Mouse (Mus musculus) olfactory bulb, adult 2 months (tissue): ENCODE measurements around the gene F2rl3. TPM values are rescaled to one million over a fixed set of nuclear protein-coding genes. Genes with fewer than 3 reads are reported as not detected.
A peak's percentile ranks its signal among the peaks of the same experiment; 100 is the strongest.

ENCODE experiments used
- H3K27ac ChIP-seq: fragments of 200-500 bp; 2 replicates; pipeline ENCODE4 v1.5.1; 2012; ENCODE audit warnings: low read depth, low read length; ENCODE audit not compliant: insufficient read depth
- H3K4me1 ChIP-seq: fragments of 200-500 bp; 2 replicates; pipeline ENCODE4 v1.6.1; 2012; ENCODE audit warnings: low read length; ENCODE audit not compliant: control insufficient read depth, insufficient read depth
- H3K4me3 ChIP-seq: fragments of 200-500 bp; 2 replicates; pipeline ENCODE4 v1.5.1; 2012; ENCODE audit warnings: mild to moderate bottlenecking, low read depth, low read length, moderate library complexity; ENCODE audit not compliant: insufficient read depth
- CTCF ChIP-seq: fragments of 200-500 bp; IDR thresholded peaks from 2 replicates; pipeline ENCODE4 v1.5.1; 2012; ENCODE audit warnings: low read depth, mild to moderate bottlenecking, low read length, moderate library complexity; ENCODE audit not compliant: insufficient read depth
- POLR2A ChIP-seq: fragments of 200-500 bp; IDR thresholded peaks from 2 replicates; pipeline ENCODE4 v1.6.1; 2012; ENCODE audit warnings: mild to moderate bottlenecking, low read depth, low read length, moderate library complexity; ENCODE audit not compliant: insufficient read depth
- WGBS: fragments of 180-500 bp; shearing (Covaris S2); methylation state at CpG from one replicate; pipeline ENCODE4 v1.1.7; 2018; 5-methylcytosine and 5-hydroxymethylcytosine counted together
- polyA plus RNA-seq: library from polyadenylated mRNA; stranded (reverse); fragments of >200 nt; gene quantifications from 2 replicates; pipeline ENCODE4 v1.2.4, GENCODE M21; 2012; ENCODE audit warnings: low replicate concordance; ENCODE audit not compliant: missing spikeins, insufficient read depth, insufficient read length

The F2rl3 gene
- polyA plus RNA-seq, 1 experiment: not detected

DNA sequence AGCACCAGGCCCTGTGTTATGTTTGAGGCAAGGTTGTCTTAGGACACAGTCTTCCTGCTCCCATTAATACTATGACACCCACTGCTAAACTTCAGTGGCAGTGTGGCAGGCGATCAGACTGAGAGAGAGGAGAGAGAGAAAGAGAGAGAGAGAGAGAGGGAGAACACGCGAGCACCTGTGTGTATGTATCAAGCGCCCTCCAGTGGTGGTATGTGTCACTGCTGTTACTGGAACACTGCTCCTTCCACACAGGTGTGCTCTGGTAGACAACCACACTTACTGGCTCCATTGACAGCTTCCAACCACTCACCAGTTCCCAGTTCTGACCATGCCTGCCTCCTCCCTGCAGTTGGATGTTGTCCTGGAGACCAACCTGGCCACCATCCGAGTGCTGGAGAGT, 15.6 kb upstream of the F2rl3 start:
- Histone ChIP-seq H3K27ac (no peak overlapping the region), H3K4me1 (no peaks in the 10 kb centered on the region), H3K4me3 (no peak overlapping the region)
- TF ChIP-seq CTCF (peak; percentile 54), POLR2A (no peak)
- WGBS: 32% methylated on average over 5 of the region's 5 CpGs

DNA sequence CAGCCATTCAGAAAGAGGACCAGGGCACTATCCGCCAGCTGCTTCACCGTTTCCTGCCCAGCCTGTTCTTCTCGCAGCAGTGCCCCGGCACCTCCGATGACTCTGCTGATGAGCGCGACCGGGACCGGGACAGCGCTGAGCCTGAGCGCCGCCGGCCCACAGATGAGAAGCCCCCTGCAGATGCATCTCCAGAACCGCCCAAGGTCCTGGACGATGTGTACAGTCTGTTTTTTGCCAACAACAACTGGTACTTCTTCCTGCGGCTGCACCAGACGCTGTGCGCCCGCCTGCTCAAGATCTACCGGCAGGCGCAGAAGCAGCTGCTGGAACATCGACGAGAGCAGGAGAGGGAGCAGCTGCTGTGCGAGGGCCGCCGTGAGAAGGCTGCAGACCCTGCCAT, 11.8 kb upstream of the F2rl3 start:
- Histone ChIP-seq H3K4me1 (no peaks in the 10 kb centered on the region), H3K4me3 (no peak overlapping the region), H3K27ac (no peak overlapping the region)
- WGBS: 93% methylated on average over 26 of the region's 26 CpGs
- TF ChIP-seq CTCF (no peak), POLR2A (no peak)

DNA sequence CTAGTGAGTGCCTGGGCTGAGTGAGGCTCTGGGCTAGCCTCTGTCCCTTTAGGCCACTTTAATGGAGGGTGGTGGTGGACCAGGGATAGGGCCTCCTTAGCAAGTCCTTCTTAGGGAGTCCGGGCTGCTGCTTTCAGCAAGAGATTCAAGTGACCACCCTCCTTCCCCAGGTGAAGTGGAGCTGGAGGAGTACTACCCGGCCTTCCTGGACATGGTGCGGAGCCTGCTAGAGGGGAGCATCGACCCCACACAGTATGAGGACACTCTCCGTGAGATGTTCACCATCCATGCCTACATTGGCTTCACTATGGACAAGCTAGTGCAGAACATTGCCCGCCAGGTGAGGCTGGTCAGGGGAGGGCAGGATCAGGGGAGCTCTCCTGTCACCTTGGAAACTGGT, 11.4 kb upstream of the F2rl3 start:
- WGBS: 97% methylated on average over 6 of the region's 6 CpGs
- no peak for TF ChIP-seq CTCF
- no peak for TF ChIP-seq POLR2A
- Histone ChIP-seq H3K4me3 (no peak overlapping the region), H3K27ac (no peak overlapping the region), H3K4me1 (no peaks in the 10 kb centered on the region)

DNA sequence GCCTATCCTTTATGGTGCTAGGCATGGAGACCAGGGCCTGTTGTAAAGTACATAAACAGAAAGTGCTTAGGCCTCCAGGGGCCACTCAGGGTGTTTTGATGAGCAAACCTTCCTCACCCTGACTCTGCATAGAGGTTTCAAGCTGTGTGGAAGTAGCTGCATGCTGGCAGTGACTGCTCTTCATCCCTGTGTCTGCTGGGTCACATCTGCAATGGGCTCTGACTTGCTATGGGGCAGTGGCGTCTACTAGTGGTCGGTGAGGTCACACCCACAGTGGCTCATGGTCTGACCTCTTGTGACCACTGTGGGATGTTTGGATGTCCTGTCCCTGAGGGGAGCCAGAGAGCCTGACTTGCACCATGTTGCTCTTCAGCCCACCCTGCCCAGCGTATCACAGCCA, 10.6 kb upstream of the F2rl3 start:
- Histone ChIP-seq H3K27ac (no peak overlapping the region), H3K4me1 (no peaks in the 10 kb centered on the region), H3K4me3 (no peak overlapping the region)
- TF ChIP-seq POLR2A (no peak), CTCF (no peak)
- 89% methylated on average over 3 of the region's 3 CpGs for WGBS

DNA sequence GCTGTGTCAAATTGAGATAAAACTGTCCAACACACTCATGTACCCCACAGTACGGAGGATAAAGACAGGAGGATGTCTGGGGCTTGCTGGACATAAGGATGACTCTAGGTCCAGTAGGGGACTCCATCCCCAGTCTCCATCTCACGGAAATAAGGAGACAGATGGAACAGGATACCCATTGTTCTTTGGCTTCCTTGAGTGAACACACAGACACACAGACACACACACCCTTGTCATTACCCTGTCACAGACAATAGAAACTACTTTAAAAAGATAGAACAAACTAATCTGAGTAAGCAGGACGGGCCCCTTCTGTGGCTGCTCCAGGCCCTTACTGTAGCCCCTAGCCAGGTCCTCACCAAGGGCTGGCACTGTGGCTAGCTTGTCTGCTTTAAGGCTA, 9.4 kb upstream of the F2rl3 start:
- WGBS: 82% methylated on average over 3 of the region's 3 CpGs
- TF ChIP-seq CTCF (no peak), POLR2A (no peak)
- no peaks in the 10 kb centered on the region for H3K4me1 ChIP-seq
- no peak overlapping the region for H3K27ac ChIP-seq
- H3K4me3 ChIP-seq: no peak overlapping the region

DNA sequence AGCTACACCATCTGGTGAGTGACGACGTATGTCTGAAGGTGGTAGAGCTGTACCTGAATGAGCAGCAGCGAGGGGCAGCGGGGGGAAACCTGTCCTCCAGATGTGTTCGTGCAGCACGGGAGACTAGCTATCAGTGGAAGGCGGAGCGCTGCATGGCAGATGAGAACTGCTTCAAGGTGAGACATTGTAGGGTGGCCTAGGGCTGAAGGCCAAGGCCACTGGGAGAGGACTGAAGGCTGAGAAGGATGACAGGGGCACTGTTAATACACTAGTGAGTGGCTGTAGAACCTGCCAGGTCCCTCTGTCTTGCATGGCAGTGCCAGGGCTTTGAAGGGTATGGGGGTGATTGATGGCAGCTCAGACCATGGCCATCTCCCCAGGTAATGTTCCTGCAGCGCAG, 8.5 kb upstream of the F2rl3 start:
- WGBS: 97% methylated on average over 9 of the region's 9 CpGs
- TF ChIP-seq CTCF (no peak), POLR2A (no peak)
- Histone ChIP-seq H3K27ac (no peak overlapping the region), H3K4me1 (no peaks in the 10 kb centered on the region), H3K4me3 (no peak overlapping the region)

DNA sequence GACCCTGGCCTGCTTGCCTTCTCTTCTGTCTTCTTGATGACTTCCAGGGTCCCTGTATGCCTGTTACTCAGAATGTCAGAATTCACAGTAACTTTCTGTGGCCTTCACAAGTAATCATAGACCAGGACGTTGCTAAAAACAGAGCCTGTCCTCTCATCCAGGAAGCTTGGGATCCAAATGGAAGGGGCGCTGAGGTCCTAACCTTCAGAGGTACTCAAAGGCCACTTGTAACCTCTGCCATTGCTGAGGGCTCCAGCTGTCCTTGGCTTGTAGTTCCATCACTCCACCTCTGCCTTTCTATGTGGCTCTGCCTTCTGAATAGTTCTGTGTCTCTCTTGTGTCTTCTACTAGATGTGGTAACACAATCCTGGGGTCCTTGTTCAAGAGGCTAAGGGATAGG, 7.9 kb upstream of the F2rl3 start:
- no peak overlapping the region for H3K27ac ChIP-seq
- 92% methylated on average over 2 of the region's 2 CpGs for WGBS
- TF ChIP-seq POLR2A (no peak), CTCF (no peak)
- H3K4me1 ChIP-seq: no peaks in the 10 kb centered on the region
- no peak overlapping the region for H3K4me3 ChIP-seq

DNA sequence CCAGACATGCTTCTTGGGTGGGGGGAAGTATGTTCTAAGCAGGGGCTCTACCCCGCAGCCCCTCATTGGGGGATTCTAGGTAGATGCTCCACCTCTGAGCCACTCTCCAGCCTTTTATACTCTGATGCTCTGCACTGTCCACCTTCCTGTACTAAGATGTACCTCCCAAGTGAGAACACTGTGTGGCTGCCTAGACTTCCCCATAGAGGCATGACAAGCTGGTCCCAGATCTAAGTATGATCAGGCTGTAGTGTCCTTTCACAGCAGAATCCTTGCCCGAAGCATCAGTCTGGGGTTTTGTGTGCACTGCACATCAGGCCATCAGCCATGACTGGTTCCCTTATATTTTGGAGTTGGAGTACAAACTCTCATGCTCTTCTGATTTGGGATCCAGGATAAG, 5.6 kb upstream of the F2rl3 start:
- TF ChIP-seq CTCF: no peak
- Histone ChIP-seq H3K4me1 (no peaks in the 10 kb centered on the region), H3K27ac (no peak overlapping the region), H3K4me3 (no peak overlapping the region)
- WGBS: 100% methylated on average over 2 of the region's 2 CpGs

DNA sequence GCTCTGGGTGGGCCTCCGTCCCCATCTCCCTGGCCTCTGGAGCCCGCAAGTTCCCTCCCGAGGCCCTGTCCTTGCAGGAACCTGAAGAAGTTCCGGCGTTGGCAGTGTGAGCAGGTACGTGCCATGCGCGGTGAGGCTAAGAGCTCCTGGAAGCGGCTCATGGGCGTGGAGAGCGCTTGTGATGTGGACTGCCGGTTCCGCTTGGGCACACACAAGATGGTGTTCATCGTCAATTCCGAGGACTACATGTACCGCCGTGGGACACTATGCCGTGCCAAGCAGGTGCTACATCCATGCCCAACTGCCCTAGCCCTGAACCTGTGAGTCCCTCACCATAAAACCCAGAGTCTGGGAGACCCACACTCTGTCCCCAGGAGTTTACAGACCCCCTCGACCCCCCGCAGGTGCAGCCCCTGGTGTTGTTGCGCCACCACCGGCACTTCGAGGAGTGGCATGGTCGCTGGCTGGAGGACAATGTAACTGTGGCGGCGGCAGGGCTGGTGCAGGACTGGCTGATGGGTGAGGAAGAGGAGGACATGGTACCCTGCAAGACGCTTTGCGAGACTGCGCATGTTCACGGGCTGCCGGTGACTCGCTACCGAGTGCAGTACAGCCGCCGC, 4.8 kb upstream of the F2rl3 start:
- WGBS: 97% methylated on average over 35 of the region's 35 CpGs
- Histone ChIP-seq H3K4me1 (no peaks in the 10 kb centered on the region), H3K27ac (no peak overlapping the region), H3K4me3 (no peak overlapping the region)
- TF ChIP-seq POLR2A (no peak), CTCF (no peak)
